Mouse (Mus musculus) macrophage (primary cell): ENCODE data around the gene Fundc1. TPM values are rescaled to one million over a fixed set of nuclear protein-coding genes. Genes with fewer than 3 reads are reported as not detected.

Experiments used
- H3K27ac ChIP-seq: fragments of 350-480 bp; formaldehyde crosslinking; 2 replicates; pipeline ENCODE4 v1.9.0; 2021
- H3K36me3 ChIP-seq: fragments of 350-480 bp; formaldehyde crosslinking; 2 replicates; pipeline ENCODE4 v1.9.0; 2021; ENCODE audit errors: inconsistent target
- H3K4me3 ChIP-seq: fragments of 350-480 bp; formaldehyde crosslinking; 2 replicates; pipeline ENCODE4 v1.9.0; 2021; ENCODE audit errors: inconsistent target
- H3K79me2 ChIP-seq: fragments of 350-480 bp; formaldehyde crosslinking; 2 replicates; pipeline ENCODE4 v1.9.0; 2021; ENCODE audit errors: inconsistent target
- WGBS: methylation state at CpG from one replicate; pipeline ENCODE4 v1.1.7; 2026; ENCODE audit warnings: inconsistent platforms; ENCODE audit not compliant: missing documents; 5-methylcytosine and 5-hydroxymethylcytosine counted together
- polyA plus RNA-seq: library from polyadenylated mRNA; stranded (reverse); fragments of 250-400 nt; gene quantifications from 3 replicates; pipeline ENCODE4 v1.2.4, GENCODE M21; 2018; ENCODE audit warnings: inconsistent platforms

Fundc1 gene
- polyA plus RNA-seq, 1 experiment from 2014 or later: 43.6 TPM

GRCm38 (mm10) chrX:17537701-17538100 lies 34.4 kb downstream of the Fundc1 start:
- H3K4me3 ChIP-seq: no peak overlapping the region
- H3K36me3 ChIP-seq: no peaks in the 10 kb centered on the region
- H3K27ac ChIP-seq: no peak overlapping the region
- 73% methylated on average over 3 of the region's 4 CpGs for WGBS
- H3K79me2 ChIP-seq: no peaks in the 10 kb centered on the region

GRCm38 (mm10) chrX:17527008-17527407 lies 45.1 kb downstream of the Fundc1 start:
- no peaks in the 10 kb centered on the region for H3K36me3 ChIP-seq
- no peaks in the 10 kb centered on the region for H3K79me2 ChIP-seq
- H3K4me3 ChIP-seq: no peak overlapping the region
- WGBS: 75% methylated on average over 2 of the region's 2 CpGs
- H3K27ac ChIP-seq: no peak overlapping the region

GRCm38 (mm10) chrX:17521221-17521716 lies 50.9 kb downstream of the Fundc1 start:
- Histone ChIP-seq H3K27ac (no peak overlapping the region), H3K4me3 (no peak overlapping the region), H3K79me2 (no peaks in the 10 kb centered on the region), H3K36me3 (no peaks in the 10 kb centered on the region)
- WGBS: 42% methylated on average over 3 of the region's 3 CpGs

- H3K79me2 ChIP-seq: no peaks in the 10 kb centered on the region
- H3K4me3 ChIP-seq: no peak overlapping the region
- H3K27ac ChIP-seq: no peak overlapping the region
- H3K36me3 ChIP-seq: no peaks in the 10 kb centered on the region
Measured at GRCm38 (mm10) chrX:17520086-17520485, 52.0 kb downstream of the Fundc1 start.

GRCm38 (mm10) chrX:17514012-17514411 lies 58.1 kb downstream of the Fundc1 start:
- H3K27ac ChIP-seq: no peak overlapping the region
- H3K36me3 ChIP-seq: no peaks in the 10 kb centered on the region
- H3K4me3 ChIP-seq: no peak overlapping the region
- WGBS: 28% methylated on average over 2 of the region's 3 CpGs
- H3K79me2 ChIP-seq: no peaks in the 10 kb centered on the region

GRCm38 (mm10) chrX:17512021-17512602 lies 60.0 kb downstream of the Fundc1 start:
- 81% methylated on average over 3 of the region's 3 CpGs for WGBS
- H3K27ac ChIP-seq: no peak overlapping the region
- H3K79me2 ChIP-seq: no peaks in the 10 kb centered on the region
- H3K4me3 ChIP-seq: no peak overlapping the region
- no peaks in the 10 kb centered on the region for H3K36me3 ChIP-seq
